Mouse (Mus musculus) hindbrain, embryonic 13.5 days (tissue): ENCODE data around the gene Mrgpra9. TPM values are rescaled to one million over a fixed set of nuclear protein-coding genes. Genes with fewer than 3 reads are reported as not detected.
"Not testable (repeated sequence)": the region's sequence is repeated elsewhere in the genome, so short reads cannot be mapped to it uniquely, and the experiment has no call there.

Source experiments
- ATAC-seq: fragments of 200-750 bp; cut with Nextera tagmentation; 2 replicates; pipeline ENCODE4 v1.8.0; 2017; ENCODE audit warnings: moderate TSS enrichment; ENCODE audit not compliant: low FRiP score
- H3K27ac ChIP-seq: fragments of 300-500 bp; sonication (generic); 2 replicates; pipeline ENCODE4 v1.5.1; 2015; ENCODE audit warnings: inconsistent platforms, mild to moderate bottlenecking, moderate library complexity
- H3K27me3 ChIP-seq: fragments of 300-500 bp; sonication (generic); 2 replicates; pipeline ENCODE4 v1.6.1; 2015; ENCODE audit warnings: mild to moderate bottlenecking, inconsistent platforms
- H3K36me3 ChIP-seq: fragments of 300-500 bp; sonication (generic); 2 replicates; pipeline ENCODE4 v1.6.1; 2015; ENCODE audit warnings: mild to moderate bottlenecking, inconsistent platforms
- H3K4me1 ChIP-seq: fragments of 300-500 bp; sonication (generic); replicated peaks from 2 replicates; pipeline ENCODE4 v1.6.1; 2015; ENCODE audit warnings: inconsistent platforms
- H3K4me2 ChIP-seq: fragments of 300-500 bp; sonication (generic); 2 replicates; pipeline ENCODE4 v1.6.1; 2015; ENCODE audit warnings: inconsistent platforms, mild to moderate bottlenecking, moderate library complexity
- H3K4me3 ChIP-seq: fragments of 300-500 bp; sonication (generic); 2 replicates; pipeline ENCODE4 v1.5.1; 2015; ENCODE audit warnings: mild to moderate bottlenecking, inconsistent platforms
- H3K9ac ChIP-seq: fragments of 300-500 bp; sonication (generic); 2 replicates; pipeline ENCODE4 v1.6.1; 2015; ENCODE audit warnings: mild to moderate bottlenecking, inconsistent platforms
- H3K9me3 ChIP-seq: fragments of 300-500 bp; sonication (generic); 2 replicates; pipeline ENCODE4 v1.6.1; 2016; ENCODE audit warnings: inconsistent platforms
- WGBS: fragments of 180-500 bp; shearing (Covaris S2); methylation state at CpG from one replicate; pipeline ENCODE4 v1.1.7; 2015; 5-methylcytosine and 5-hydroxymethylcytosine counted together
- polyA plus RNA-seq: library from polyadenylated mRNA; unstranded; fragments of >200 nt; fragmentation: Nextera tagmentation; extraction: Ambion mirVana; gene quantifications from 2 replicates; pipeline ENCODE4 v1.2.1, GENCODE M21; 2015

Mrgpra9 gene
- not detected in 2 replicates for polyA plus RNA-seq

DNA sequence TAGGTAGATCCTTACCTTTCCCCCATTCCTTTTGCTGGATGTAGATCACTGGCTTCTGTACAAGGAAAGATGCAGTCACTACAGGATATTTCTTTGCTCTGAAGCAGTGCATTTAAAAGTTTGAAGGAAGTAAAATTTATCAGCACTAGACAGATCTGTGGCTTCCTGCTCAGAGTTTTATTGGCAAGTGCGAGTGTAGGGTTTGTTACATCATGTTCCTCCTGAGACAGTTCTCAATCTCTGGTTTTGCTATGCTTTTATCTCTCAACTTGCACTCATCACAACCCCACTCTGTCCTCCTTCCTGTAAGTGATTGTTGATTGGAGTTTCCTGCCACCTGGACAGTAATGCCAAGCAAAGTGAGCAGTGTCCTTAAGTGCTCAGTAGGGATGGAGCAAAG, at the start of gene Mrgpra9:
TSS of gene Mrgpra9 (minus strand) at position 79 of the 400 bp plus-strand sequence.
- H3K27me3 ChIP-seq = no peaks in the 10 kb centered on the region
- no peaks in the 10 kb centered on the region for H3K9me3 ChIP-seq
- H3K36me3 ChIP-seq = no peaks in the 10 kb centered on the region
- WGBS = 85% methylated on average over 1 of the region's 1 CpGs
- H3K4me1 ChIP-seq = no peaks in the 10 kb centered on the region
- ATAC-seq = no peak
- no peak within 1 kb of the TSS for H3K9ac ChIP-seq
- H3K4me2 ChIP-seq = no peak within 1 kb of the TSS
- H3K4me3 ChIP-seq = no peak within 1 kb of the TSS
- no peak within 1 kb of the TSS for H3K27ac ChIP-seq

DNA sequence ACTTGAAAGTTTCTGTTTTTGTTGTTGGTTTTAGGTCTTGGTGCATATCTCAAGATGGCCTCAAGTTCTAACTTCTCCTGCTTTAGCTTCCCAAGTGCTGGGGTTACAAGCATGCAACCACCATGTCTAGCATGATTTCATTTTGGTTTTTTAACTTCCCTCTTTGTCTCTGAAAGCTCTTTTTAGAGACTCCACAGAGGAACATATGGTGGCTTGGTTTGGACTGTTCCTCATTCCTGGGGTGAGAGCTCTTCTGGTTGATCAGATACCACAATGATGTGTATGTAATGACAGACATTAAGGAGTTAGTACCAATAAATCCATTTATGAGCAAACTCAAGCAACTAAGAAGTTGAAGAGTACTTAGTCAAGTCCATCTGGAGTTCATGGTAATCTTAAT, 47.0 kb upstream of the Mrgpra9 start:
- not testable (repeated sequence) for H3K9ac ChIP-seq, ATAC-seq, H3K4me3 ChIP-seq

DNA sequence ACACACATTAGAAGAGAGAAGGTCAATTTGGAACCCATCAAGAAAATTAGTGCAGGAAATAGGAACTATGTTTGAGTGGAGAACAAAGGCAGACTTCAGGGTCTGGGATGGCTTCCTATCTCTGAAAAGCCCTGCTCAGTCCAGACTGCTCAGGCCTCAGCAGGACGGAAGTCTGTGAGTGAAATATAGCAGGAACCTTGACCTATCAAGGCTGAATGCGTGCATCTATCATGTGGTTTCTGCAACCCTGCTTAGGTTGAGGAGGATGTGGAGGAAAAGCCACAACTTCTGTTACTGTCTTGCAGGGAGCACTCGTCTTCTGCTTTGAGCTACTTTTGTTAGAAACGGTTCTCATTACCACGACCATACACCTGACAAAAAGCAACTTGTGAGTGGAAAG, 18.9 kb upstream of the Mrgpra9 start:
- not testable (repeated sequence) for H3K9ac ChIP-seq, H3K9me3 ChIP-seq, H3K27ac ChIP-seq, H3K27me3 ChIP-seq, H3K36me3 ChIP-seq, ATAC-seq, H3K4me2 ChIP-seq, H3K4me3 ChIP-seq, H3K4me1 ChIP-seq
- WGBS = 92% methylated on average over 5 of the region's 5 CpGs

More for the DNA sequence above, 47.0 kb upstream of the Mrgpra9 start:
- not testable (repeated sequence) for H3K4me2 ChIP-seq, H3K4me1 ChIP-seq, H3K27ac ChIP-seq, H3K36me3 ChIP-seq, H3K27me3 ChIP-seq
- peaks cover 17% of the 10 kb centered on the region; the same call in 1 of the 2 replicates for H3K9me3 ChIP-seq

DNA sequence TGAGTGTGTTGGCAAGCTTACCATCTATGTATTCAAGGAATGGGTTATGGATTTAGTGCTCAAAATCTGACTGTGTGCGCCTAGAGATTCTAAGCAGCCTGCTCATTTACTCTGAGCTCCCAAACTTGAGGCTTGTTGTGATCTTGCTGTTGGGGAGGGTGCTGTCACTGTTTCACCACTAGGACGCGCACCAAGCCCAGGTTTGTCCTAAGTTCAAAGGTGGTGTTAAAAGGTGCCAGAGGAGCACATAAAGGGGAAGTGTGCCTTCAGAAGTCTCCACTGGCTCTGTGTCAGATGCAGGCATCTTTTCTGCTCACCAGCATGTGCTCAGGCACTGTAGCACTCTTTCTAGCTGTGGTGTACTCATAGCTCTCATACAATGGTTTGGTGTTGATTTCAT, 8.0 kb downstream of the Mrgpra9 start:
- Histone ChIP-seq H3K27me3 (no peaks in the 10 kb centered on the region), H3K4me3 (no peak overlapping the region), H3K27ac (no peak overlapping the region), H3K4me2 (no peak overlapping the region), H3K36me3 (no peaks in the 10 kb centered on the region), H3K4me1 (no peaks in the 10 kb centered on the region), H3K9me3 (no peaks in the 10 kb centered on the region), H3K9ac (no peak overlapping the region)
- 57% methylated on average over 3 of the region's 3 CpGs for WGBS
- ATAC-seq = no peak

DNA sequence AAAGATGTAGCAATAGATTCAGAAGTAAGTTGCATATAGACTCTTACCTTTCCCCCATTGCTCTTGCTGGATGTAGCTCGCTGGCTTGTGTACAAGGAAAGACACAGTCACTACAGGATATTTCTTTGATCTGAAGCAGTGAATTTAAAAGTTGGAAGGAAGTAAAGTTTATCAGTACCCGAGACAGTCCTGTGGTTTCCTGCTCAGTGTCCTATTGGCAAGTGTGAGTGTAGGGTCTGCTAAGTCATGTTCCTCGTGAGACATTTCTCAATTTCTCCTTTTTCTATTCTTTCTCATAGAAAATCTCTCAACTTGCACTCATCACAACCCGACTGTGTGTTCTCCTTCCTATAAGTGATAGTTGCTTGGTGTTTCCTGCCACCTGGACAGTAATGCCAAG, 47.8 kb downstream of the Mrgpra9 start, which contains the start of gene Mrgpra6:
TSS of gene Mrgpra6 (minus strand) at position 91 of the 400 bp plus-strand sequence.
- Histone ChIP-seq H3K9me3 (no peaks in the 10 kb centered on the region), H3K9ac (no peak within 1 kb of the TSS), H3K4me3 (no peak within 1 kb of the TSS), H3K4me2 (no peak within 1 kb of the TSS), H3K36me3 (no peaks in the 10 kb centered on the region), H3K27ac (no peak within 1 kb of the TSS), H3K27me3 (no peaks in the 10 kb centered on the region), H3K4me1 (no peaks in the 10 kb centered on the region)
- no peak for ATAC-seq
- 82% methylated on average over 4 of the region's 4 CpGs for WGBS

DNA sequence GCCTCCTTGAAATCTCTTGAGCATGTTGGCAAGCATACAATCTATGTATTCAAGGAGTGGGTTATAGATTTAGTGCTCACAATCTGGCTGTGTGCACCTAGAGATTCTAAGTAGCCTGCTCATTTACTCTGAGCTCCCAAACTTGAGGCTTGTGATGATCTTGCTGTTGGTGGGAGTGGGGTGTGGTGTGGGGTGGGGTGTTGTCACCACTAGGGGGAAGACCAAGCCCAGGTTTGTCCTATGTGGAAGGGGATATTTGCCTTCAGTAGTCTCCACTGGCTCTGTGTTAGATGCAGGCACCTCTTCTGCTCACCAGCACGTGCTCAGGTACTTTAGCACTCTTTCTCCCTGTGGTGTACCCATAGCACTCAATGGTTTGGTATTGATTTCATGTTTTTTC, 57.4 kb downstream of the Mrgpra9 start:
- Histone ChIP-seq H3K9me3 (no peaks in the 10 kb centered on the region; the same call in 1 of the 2 replicates), H3K9ac (no peak overlapping the region), H3K4me2 (no peak overlapping the region), H3K27me3 (no peaks in the 10 kb centered on the region), H3K4me1 (no peaks in the 10 kb centered on the region), H3K36me3 (no peaks in the 10 kb centered on the region), H3K27ac (no peak overlapping the region), H3K4me3 (no peak overlapping the region)
- 65% methylated on average over 1 of the region's 1 CpGs for WGBS
- ATAC-seq = no peak

Other genes starting within 250 kb of the Mrgpra9 start
- 8.9 and 9.8 TPM in 2 replicates for gene Spty2d1, start 244.4 kb downstream of the Mrgpra9 start, polyA plus RNA-seq
- gene Tmem86a, start 202.2 kb downstream of the Mrgpra9 start, polyA plus RNA-seq = 24.4 and 27.1 TPM in 2 replicates
- gene Ptpn5, start 119.2 kb downstream of the Mrgpra9 start, polyA plus RNA-seq = 112 and 120 TPM in 2 replicates
- not detected in 2 replicates for gene Mrgpra6, start 47.9 kb downstream of the Mrgpra9 start, polyA plus RNA-seq
- not detected in 2 replicates for gene Mrgpra1, start 101.4 kb upstream of the Mrgpra9 start, polyA plus RNA-seq
- not detected in 2 replicates for gene Mrgpra2a, start 199.3 kb upstream of the Mrgpra9 start, polyA plus RNA-seq